Mouse (Mus musculus): ENCODE data around the gene Samd14. TPM values are rescaled to one million over a fixed set of nuclear protein-coding genes. Genes with fewer than 3 reads are reported as not detected.
A peak's percentile ranks its signal among the peaks of the same experiment; 100 is the strongest.

The Samd14 gene
- polyA plus RNA-seq, 1 experiment from 2014 or later: 15.9 TPM

GRCm38 (mm10) chr11:95043060-95043459 lies 33.4 kb downstream of the Samd14 start:
- H3K4me3 ChIP-seq (replicated peaks; ENCODE audit: low read length): no peak overlapping the region
- WGBS: 87% methylated on average over 4 of the region's 4 CpGs
- H3K27me3 ChIP-seq (ENCODE audit: control insufficient read depth, insufficient read depth, low read length): no peaks in the 10 kb centered on the region

GRCm38 (mm10) chr11:95043608-95044007 lies 33.9 kb downstream of the Samd14 start:
- 52% methylated on average over 7 of the region's 7 CpGs for WGBS
- Histone ChIP-seq H3K27ac (ENCODE audit: low read length) (no peak overlapping the region), H3K36me3 (ENCODE audit: control insufficient read depth, insufficient read depth, low read length) (no peaks in the 10 kb centered on the region), H3K4me2 (ENCODE audit: low read depth, low read length) (no peak overlapping the region), H3K27me3 (ENCODE audit: control insufficient read depth, insufficient read depth, low read length) (no peaks in the 10 kb centered on the region), H3K9me3 (replicated peaks; ENCODE audit: control insufficient read depth, low read length) (no peaks in the 10 kb centered on the region), H3K4me1 (ENCODE audit: control insufficient read depth, insufficient read depth, low read length) (peaks cover 22% of the 10 kb centered on the region), H3K4me3 (replicated peaks; ENCODE audit: low read length) (no peak overlapping the region), H3K9ac (ENCODE audit: low read length) (no peak overlapping the region)
- ATAC-seq (ENCODE audit: insufficient read depth, low FRiP score): no peak

More at GRCm38 (mm10) chr11:95043060-95043459, 33.4 kb downstream of the Samd14 start:
- Histone ChIP-seq H3K9me3 (replicated peaks; ENCODE audit: control insufficient read depth, low read length) (no peaks in the 10 kb centered on the region), H3K4me1 (ENCODE audit: control insufficient read depth, insufficient read depth, low read length) (peaks cover 22% of the 10 kb centered on the region), H3K4me2 (ENCODE audit: low read depth, low read length) (no peak overlapping the region), H3K36me3 (ENCODE audit: control insufficient read depth, insufficient read depth, low read length) (no peaks in the 10 kb centered on the region), H3K27ac (ENCODE audit: low read length) (no peak overlapping the region), H3K9ac (ENCODE audit: low read length) (no peak overlapping the region)
- no peak for ATAC-seq (ENCODE audit: insufficient read depth, low FRiP score)

- WGBS: 58% methylated on average over 12 of the region's 13 CpGs
- H3K36me3 ChIP-seq (ENCODE audit: control insufficient read depth, insufficient read depth, low read length): no peaks in the 10 kb centered on the region
- no peak overlapping the region for H3K9ac ChIP-seq (ENCODE audit: low read length)
- H3K9me3 ChIP-seq (replicated peaks; ENCODE audit: control insufficient read depth, low read length): no peaks in the 10 kb centered on the region
- H3K27ac ChIP-seq (ENCODE audit: low read length): no peak overlapping the region
- no peaks in the 10 kb centered on the region for H3K27me3 ChIP-seq (ENCODE audit: control insufficient read depth, insufficient read depth, low read length)
- no peak overlapping the region for H3K4me3 ChIP-seq (replicated peaks; ENCODE audit: low read length)
- no peak overlapping the region for H3K4me2 ChIP-seq (ENCODE audit: low read depth, low read length)
- no peak for ATAC-seq (ENCODE audit: insufficient read depth, low FRiP score)
- H3K4me1 ChIP-seq (ENCODE audit: control insufficient read depth, insufficient read depth, low read length): peaks cover 17% of the 10 kb centered on the region
Measured at GRCm38 (mm10) chr11:95044185-95044870, 34.6 kb downstream of the Samd14 start.

- peak; percentile 35; the same call in 1 of the 2 replicates for ATAC-seq (ENCODE audit: insufficient read depth, low FRiP score)
- no peak overlapping the region for H3K4me3 ChIP-seq (replicated peaks; ENCODE audit: low read length)
- no peaks in the 10 kb centered on the region for H3K27me3 ChIP-seq (ENCODE audit: control insufficient read depth, insufficient read depth, low read length)
- no peak overlapping the region for H3K4me2 ChIP-seq (ENCODE audit: low read depth, low read length)
- no peaks in the 10 kb centered on the region for H3K4me1 ChIP-seq (ENCODE audit: control insufficient read depth, insufficient read depth, low read length)
- no peak overlapping the region for H3K9ac ChIP-seq (ENCODE audit: low read length)
- H3K27ac ChIP-seq (ENCODE audit: low read length): no peak overlapping the region
- no peaks in the 10 kb centered on the region for H3K36me3 ChIP-seq (ENCODE audit: control insufficient read depth, insufficient read depth, low read length)
- 58% methylated on average over 9 of the region's 9 CpGs for WGBS
- H3K9me3 ChIP-seq (replicated peaks; ENCODE audit: control insufficient read depth, low read length): no peaks in the 10 kb centered on the region
Measured at GRCm38 (mm10) chr11:95046980-95047680, 37.5 kb downstream of the Samd14 start.

GRCm38 (mm10) chr11:95053062-95053461 lies 43.4 kb downstream of the Samd14 start:
- no peak for ATAC-seq (ENCODE audit: insufficient read depth, low FRiP score)
- H3K27me3 ChIP-seq (ENCODE audit: control insufficient read depth, insufficient read depth, low read length): no peaks in the 10 kb centered on the region
- WGBS: 70% methylated on average over 9 of the region's 9 CpGs
- no peaks in the 10 kb centered on the region for H3K4me1 ChIP-seq (ENCODE audit: control insufficient read depth, insufficient read depth, low read length)
- H3K27ac ChIP-seq (ENCODE audit: low read length): no peak overlapping the region
- H3K4me2 ChIP-seq (ENCODE audit: low read depth, low read length): no peak overlapping the region
- no peaks in the 10 kb centered on the region for H3K9me3 ChIP-seq (replicated peaks; ENCODE audit: control insufficient read depth, low read length)
- H3K36me3 ChIP-seq (ENCODE audit: control insufficient read depth, insufficient read depth, low read length): no peaks in the 10 kb centered on the region
- H3K9ac ChIP-seq (ENCODE audit: low read length): no peak overlapping the region
- H3K4me3 ChIP-seq (replicated peaks; ENCODE audit: low read length): no peak overlapping the region

GRCm38 (mm10) chr11:95056768-95057501 lies 47.3 kb downstream of the Samd14 start:
- Histone ChIP-seq H3K4me2 (ENCODE audit: low read depth, low read length) (no peak overlapping the region), H3K4me1 (ENCODE audit: control insufficient read depth, insufficient read depth, low read length) (no peaks in the 10 kb centered on the region), H3K36me3 (ENCODE audit: control insufficient read depth, insufficient read depth, low read length) (0 out of 2 replicates have a peak, but pooled peaks cover 6% of the 10 kb centered on the region), H3K4me3 (replicated peaks; ENCODE audit: low read length) (no peak overlapping the region), H3K9ac (ENCODE audit: low read length) (no peak overlapping the region), H3K9me3 (replicated peaks; ENCODE audit: control insufficient read depth, low read length) (no peaks in the 10 kb centered on the region), H3K27ac (ENCODE audit: low read length) (no peak overlapping the region), H3K27me3 (ENCODE audit: control insufficient read depth, insufficient read depth, low read length) (no peaks in the 10 kb centered on the region)
- no peak for ATAC-seq (ENCODE audit: insufficient read depth, low FRiP score)
- 57% methylated on average over 19 of the region's 19 CpGs for WGBS

- Histone ChIP-seq H3K36me3 (ENCODE audit: control insufficient read depth, insufficient read depth, low read length) (no peaks in the 10 kb centered on the region), H3K4me1 (ENCODE audit: control insufficient read depth, insufficient read depth, low read length) (peaks cover 50% of the 10 kb centered on the region), H3K27ac (ENCODE audit: low read length) (peak overlapping the region; percentile 91), H3K9me3 (replicated peaks; ENCODE audit: control insufficient read depth, low read length) (no peaks in the 10 kb centered on the region), H3K4me2 (ENCODE audit: low read depth, low read length) (0 out of 2 replicates have a peak overlapping the region, but pooled peaks have one; percentile 22), H3K27me3 (ENCODE audit: control insufficient read depth, insufficient read depth, low read length) (no peaks in the 10 kb centered on the region), H3K9ac (ENCODE audit: low read length) (no peak overlapping the region), H3K4me3 (replicated peaks; ENCODE audit: low read length) (no peak overlapping the region)
- ATAC-seq (ENCODE audit: insufficient read depth, low FRiP score): no peak
- 75% methylated on average over 10 of the region's 10 CpGs for WGBS
Measured at GRCm38 (mm10) chr11:95069226-95069957, 59.7 kb downstream of the Samd14 start.

GRCm38 (mm10) chr11:95070140-95071107 lies 60.7 kb downstream of the Samd14 start:
- peak overlapping the region; percentile 22; the same call in 1 of the 2 replicates for H3K4me2 ChIP-seq (ENCODE audit: low read depth, low read length)
- peak; percentile 42; the same call in 1 of the 2 replicates for ATAC-seq (ENCODE audit: insufficient read depth, low FRiP score)
- H3K4me1 ChIP-seq (ENCODE audit: control insufficient read depth, insufficient read depth, low read length): peaks cover 60% of the 10 kb centered on the region

More at GRCm38 (mm10) chr11:95070140-95071107, 60.7 kb downstream of the Samd14 start:
- Histone ChIP-seq H3K9ac (ENCODE audit: low read length) (peak overlapping the region; percentile 44; the same call in 1 of the 2 replicates), H3K4me3 (replicated peaks; ENCODE audit: low read length) (no peak overlapping the region), H3K36me3 (ENCODE audit: control insufficient read depth, insufficient read depth, low read length) (no peaks in the 10 kb centered on the region), H3K27me3 (ENCODE audit: control insufficient read depth, insufficient read depth, low read length) (no peaks in the 10 kb centered on the region), H3K9me3 (replicated peaks; ENCODE audit: control insufficient read depth, low read length) (no peaks in the 10 kb centered on the region), H3K27ac (ENCODE audit: low read length) (peak overlapping the region; percentile 91)
- 59% methylated on average over 8 of the region's 8 CpGs for WGBS

Data from stomach, embryonic 16.5 days (tissue).